Comparison of ENCODE assay signal across 16 mouse cellular contexts in the genomic region with DNA sequence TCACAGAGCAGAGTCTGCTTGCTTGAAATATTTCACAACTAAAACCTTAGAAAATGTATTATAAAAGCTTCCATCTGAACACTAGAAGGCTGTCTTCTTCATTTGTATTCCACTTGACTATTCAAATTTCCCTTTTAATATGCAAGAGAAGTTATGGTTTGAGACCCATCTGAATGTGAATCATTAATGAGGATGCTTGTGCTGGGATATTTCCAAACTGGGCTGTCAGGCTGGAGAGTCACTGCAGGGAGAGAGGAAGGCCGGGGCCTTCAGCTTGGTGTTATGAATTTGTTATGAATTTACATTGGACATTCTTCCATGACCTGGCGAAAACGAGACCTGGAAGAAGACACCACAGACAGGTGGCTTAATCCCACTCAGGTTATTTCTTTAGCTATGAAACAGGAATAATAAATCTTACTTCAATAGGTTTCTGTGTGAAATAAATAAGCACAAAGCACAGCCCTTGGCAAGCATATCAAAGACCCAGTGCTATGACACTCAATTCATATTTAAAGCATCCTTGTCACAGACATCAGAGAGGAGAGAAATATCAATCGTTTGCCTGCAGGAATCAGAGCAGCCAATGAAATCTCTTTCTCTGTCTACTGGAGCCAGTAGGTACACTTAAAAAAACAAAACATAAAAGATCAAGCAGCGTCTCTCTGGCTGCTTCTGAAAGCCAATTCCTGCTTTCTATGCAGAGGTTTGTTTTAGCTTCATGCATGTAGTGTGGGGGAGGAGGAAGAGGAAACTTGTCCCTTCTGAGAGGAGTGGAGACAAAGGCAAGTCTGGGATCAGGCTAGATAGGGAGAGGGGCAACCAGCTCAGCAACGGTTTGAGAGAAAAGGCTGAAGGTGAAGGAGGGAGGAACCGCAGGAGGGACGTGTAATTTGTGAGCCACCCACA.
DNase-seq lines count a peak whose midpoint lies in the region; ATAC-seq lines count a peak whose summit lies in the region.
"Had no signal": no experiment of that assay in that cellular context is flagged by ENCODE, and none has a peak within 500 bp of the region (broad histone marks: within the 10 kb centered on the region; RNA-seq: fewer than 3 reads in every experiment).

No protein-coding gene starts in this region.

- no peak overlapping the region for H3K27ac ChIP-seq in hindbrain, embryonic 10.5 days
- no peak overlapping the region for H3K27ac ChIP-seq in hindbrain, embryonic 11.5 days (ENCODE audit: low read depth, low read length)
- H3K27ac ChIP-seq in hindbrain, embryonic 16.5 days (ENCODE audit: low read depth, low read length) = no peak overlapping the region; the same call in 1 of the 2 replicates
- peak overlapping the region; percentile 83 for H3K27ac ChIP-seq in midbrain, embryonic 15.5 days
- H3K27ac ChIP-seq: heart, adult 2 months had no signal

- H3K4me3 ChIP-seq in hindbrain, embryonic 10.5 days = no peak overlapping the region
- H3K4me3 ChIP-seq in hindbrain, embryonic 11.5 days (ENCODE audit: low read depth, low read length) = no peak overlapping the region
- H3K4me3 ChIP-seq in hindbrain, embryonic 16.5 days (ENCODE audit: low read length) = no peak overlapping the region
- no peak overlapping the region for H3K4me3 ChIP-seq in midbrain, embryonic 15.5 days
- H3K4me3 ChIP-seq: heart, adult 2 months had no signal

- H3K27me3 ChIP-seq in hindbrain, embryonic 10.5 days (ENCODE audit: insufficient read depth, poor library complexity, severe bottlenecking) = 0 out of 2 replicates have a peak, but pooled peaks cover 6% of the 10 kb centered on the region
- H3K27me3 ChIP-seq in hindbrain, embryonic 11.5 days (ENCODE audit: control insufficient read depth, insufficient read depth, low read length) = no peaks in the 10 kb centered on the region
- H3K27me3 ChIP-seq in hindbrain, embryonic 16.5 days (replicated peaks; ENCODE audit: control insufficient read depth, insufficient read depth, low read length) = no peaks in the 10 kb centered on the region
- H3K27me3 ChIP-seq in midbrain, embryonic 15.5 days (replicated peaks) = no peaks in the 10 kb centered on the region

- WGBS in hindbrain, embryonic 10.5 days = 52% methylated on average over 8 of the region's 8 CpGs
- 50% methylated on average over 8 of the region's 8 CpGs for WGBS in hindbrain, embryonic 11.5 days
- 35% methylated on average over 8 of the region's 8 CpGs for WGBS in hindbrain, embryonic 16.5 days
- 17% methylated on average over 8 of the region's 8 CpGs for WGBS in midbrain, embryonic 15.5 days

- no peak for ATAC-seq in hindbrain, embryonic 11.5 days (ENCODE audit: low FRiP score)
- peak; percentile 68; the same call in 1 of the 2 replicates for ATAC-seq in hindbrain, embryonic 16.5 days
- ATAC-seq in midbrain, embryonic 15.5 days (replicated peaks) = peak; percentile 92
- ATAC-seq in CD4-positive, CD25-positive, alpha-beta regulatory T cell, adult 4 months = no peak
- ATAC-seq: liver, postnatal 0 days had no signal

- intact Hi-C loops in left cerebral cortex, postnatal 4 days (cut with DNase I) = no loop called here

- no peak overlapping the region for H3K9ac ChIP-seq in hindbrain, embryonic 11.5 days (ENCODE audit: low read depth, low read length)
- peak overlapping the region; percentile 5; the same call in 1 of the 2 replicates for H3K9ac ChIP-seq in hindbrain, embryonic 16.5 days (ENCODE audit: low read depth, low read length)
- H3K9ac ChIP-seq in midbrain, embryonic 15.5 days = no peak overlapping the region
- H3K9ac ChIP-seq: liver, postnatal 0 days had no signal

- H3K4me2 ChIP-seq in hindbrain, embryonic 11.5 days (replicated peaks; ENCODE audit: low read depth, low read length) = no peak overlapping the region
- no peak overlapping the region for H3K4me2 ChIP-seq in hindbrain, embryonic 16.5 days (ENCODE audit: low read length)
- peak overlapping the region; percentile 13; the same call in 1 of the 2 replicates for H3K4me2 ChIP-seq in midbrain, embryonic 15.5 days

- H3K4me1 ChIP-seq in hindbrain, embryonic 10.5 days (replicated peaks) = peaks cover 7% of the 10 kb centered on the region; the same call in 1 of the 2 replicates
- no peaks in the 10 kb centered on the region for H3K4me1 ChIP-seq in hindbrain, embryonic 11.5 days (replicated peaks; ENCODE audit: control insufficient read depth, insufficient read depth, low read length)
- no peaks in the 10 kb centered on the region; the same call in 1 of the 2 replicates for H3K4me1 ChIP-seq in hindbrain, embryonic 16.5 days (ENCODE audit: control insufficient read depth, insufficient read depth, low read depth, low read length)
- peaks cover 14% of the 10 kb centered on the region for H3K4me1 ChIP-seq in midbrain, embryonic 15.5 days

- no peaks in the 10 kb centered on the region for H3K9me3 ChIP-seq in hindbrain, embryonic 10.5 days
- no peaks in the 10 kb centered on the region for H3K9me3 ChIP-seq in hindbrain, embryonic 11.5 days (ENCODE audit: control insufficient read depth, low read length)
- H3K9me3 ChIP-seq in hindbrain, embryonic 16.5 days (ENCODE audit: control insufficient read depth, low read length) = no peaks in the 10 kb centered on the region
- H3K9me3 ChIP-seq in midbrain, embryonic 15.5 days = no peaks in the 10 kb centered on the region

- H3K36me3 ChIP-seq in hindbrain, embryonic 10.5 days = no peaks in the 10 kb centered on the region
- H3K36me3 ChIP-seq in hindbrain, embryonic 11.5 days (ENCODE audit: control insufficient read depth, insufficient read depth, low read length) = no peaks in the 10 kb centered on the region
- H3K36me3 ChIP-seq in hindbrain, embryonic 16.5 days (ENCODE audit: control insufficient read depth, insufficient read depth, low read length) = no peaks in the 10 kb centered on the region
- no peaks in the 10 kb centered on the region for H3K36me3 ChIP-seq in midbrain, embryonic 15.5 days (replicated peaks)

- DNase-seq in hindbrain, embryonic 10.5 days (ENCODE audit: low spot score) = peak; percentile 13
- DNase-seq in hindbrain, embryonic 11.5 days (ENCODE audit: low spot score) = no peak
- DNase-seq in embryo, embryonic 9.5 days (ENCODE audit: extremely low spot score) = peak; percentile 7
- no peak for DNase-seq in left cerebral cortex, postnatal 4 days
- DNase-seq in liver = no peak
- DNase-seq: cerebellum, adult 8-10 months; gastrocnemius, postnatal 25 days; heart, adult 2 months; kidney, adult 18-20 months; kidney, postnatal 10 days; liver, postnatal 0 days; lung, postnatal 10 days; thymus, postnatal 25 days had no signal

Comparison
In these comparisons a context has a peak if more than half of its experiments do, and no peak if none do; other contexts are left out.
1. DNase-seq: peak in hindbrain, embryonic 10.5 days (single experiment) and embryo, embryonic 9.5 days (single experiment); none in hindbrain, embryonic 11.5 days (single experiment), left cerebral cortex, postnatal 4 days (single experiment) and liver (single experiment).
2. ATAC-seq: peak in hindbrain, embryonic 16.5 days (single experiment) and midbrain, embryonic 15.5 days (single experiment); none in hindbrain, embryonic 11.5 days (single experiment) and CD4-positive, CD25-positive, alpha-beta regulatory T cell, adult 4 months (single experiment).